9 mouse cellular contexts compared by ENCODE assay signal in genomic region chr7:44311713-44312304, GRCm38 (mm10). TPM values are rescaled to one million over a fixed set of nuclear protein-coding genes. Genes with fewer than 3 reads are reported as not detected.
DNase-seq lines count a peak whose midpoint lies in the region; ATAC-seq lines count a peak whose summit lies in the region.
"Had no signal": no experiment of that assay in that cellular context is flagged by ENCODE, and none has a peak within 500 bp of the region (broad histone marks: within the 10 kb centered on the region; RNA-seq: fewer than 3 reads in every experiment).

No protein-coding gene starts in this region.

- peak overlapping the region; percentile 53; the same call in 1 of the 2 replicates for H3K4me3 ChIP-seq in embryonic facial prominence, embryonic 12.5 days
- no peak overlapping the region for H3K4me3 ChIP-seq in kidney, embryonic 14.5 days (ENCODE audit: low read length)

- WGBS in embryonic facial prominence, embryonic 12.5 days, result 18% methylated on average over 6 of the region's 6 CpGs
- 11% methylated on average over 6 of the region's 6 CpGs for WGBS in kidney, embryonic 14.5 days

- H3K36me3 ChIP-seq in embryonic facial prominence, embryonic 12.5 days, result no peaks in the 10 kb centered on the region
- no peaks in the 10 kb centered on the region for H3K36me3 ChIP-seq in kidney, embryonic 14.5 days (ENCODE audit: control insufficient read depth, insufficient read depth, low read length)

- peaks cover 12% of the 10 kb centered on the region for H3K4me1 ChIP-seq in embryonic facial prominence, embryonic 12.5 days
- H3K4me1 ChIP-seq in kidney, embryonic 14.5 days (ENCODE audit: control insufficient read depth, insufficient read depth, low read length), result peaks cover 25% of the 10 kb centered on the region

- H3K27ac ChIP-seq in embryonic facial prominence, embryonic 12.5 days, result no peak overlapping the region
- H3K27ac ChIP-seq in kidney, embryonic 14.5 days (ENCODE audit: low read depth, low read length), result no peak overlapping the region

- no peak overlapping the region for H3K9ac ChIP-seq in embryonic facial prominence, embryonic 12.5 days
- no peak overlapping the region for H3K9ac ChIP-seq in kidney, embryonic 14.5 days (ENCODE audit: low read depth, low read length)

- no peaks in the 10 kb centered on the region for H3K9me3 ChIP-seq in embryonic facial prominence, embryonic 12.5 days
- H3K9me3 ChIP-seq in kidney, embryonic 14.5 days (ENCODE audit: control insufficient read depth, low read length), result no peaks in the 10 kb centered on the region

- ATAC-seq in embryonic facial prominence, embryonic 12.5 days (ENCODE audit: insufficient number of reproducible peaks, insufficient read depth, low FRiP score, low TSS enrichment), result no peak
- ATAC-seq in kidney, embryonic 14.5 days (ENCODE audit: low FRiP score, low TSS enrichment), result no peak

- H3K4me2 ChIP-seq in embryonic facial prominence, embryonic 12.5 days (replicated peaks), result peak overlapping the region; percentile 97
- peak overlapping the region; percentile 86 for H3K4me2 ChIP-seq in kidney, embryonic 14.5 days (replicated peaks; ENCODE audit: low read depth, low read length)

- H3K27me3 ChIP-seq in embryonic facial prominence, embryonic 12.5 days, result peaks cover 50% of the 10 kb centered on the region
- H3K27me3 ChIP-seq in kidney, embryonic 14.5 days (ENCODE audit: control insufficient read depth, insufficient read depth, low read length), result peaks cover 11% of the 10 kb centered on the region

- peak; percentile 31 for DNase-seq in kidney, adult 9 months
- DNase-seq in kidney, adult 18-20 months, result no peak
- DNase-seq in natural killer cell, adult 2 months (ENCODE audit: low spot score in 2 of 2), result peak; percentile 38 to 84
- DNase-seq in urinary bladder, postnatal 14 days (ENCODE audit: low spot score), result no peak
- DNase-seq in right cerebral cortex, postnatal 25 days, result no peak
- no peak for DNase-seq in heart, postnatal 4 days

RNA-seq across cellular contexts. Expression of gene Shank1, which starts 1.8 kb away (rescaled TPM):
- 2.4 and 3.8 TPM in 2 replicates for polyA plus RNA-seq in embryonic facial prominence, embryonic 12.5 days (2016; fragmentation: Nextera tagmentation; extraction: Ambion mirVana)
- 1.3 and 1.9 TPM in 2 replicates for polyA plus RNA-seq in kidney, embryonic 14.5 days (2014; fragmentation: Nextera tagmentation; extraction: Ambion mirVana)
- 1 to 10 TPM; 3.5 to 4.6 TPM for total RNA-seq in heart, postnatal 4 days (2021)

RNA-seq across cellular contexts. Expression of gene Clec11a, which starts 5.1 kb away (rescaled TPM):
- polyA plus RNA-seq in embryonic facial prominence, embryonic 12.5 days (2016; fragmentation: Nextera tagmentation; extraction: Ambion mirVana), result 1.9 and 2.3 TPM in 2 replicates
- 3.4 TPM in 2 replicates for polyA plus RNA-seq in kidney, embryonic 14.5 days (2014; fragmentation: Nextera tagmentation; extraction: Ambion mirVana)
- total RNA-seq in heart, postnatal 4 days (2021), result under 1 TPM; 0.71 to 0.92 TPM

RNA-seq across cellular contexts. Expression of gene Gm15517, which starts 50.6 kb away (rescaled TPM):
- polyA plus RNA-seq in embryonic facial prominence, embryonic 12.5 days (2016; fragmentation: Nextera tagmentation; extraction: Ambion mirVana), result not detected in 2 replicates
- polyA plus RNA-seq in kidney, embryonic 14.5 days (2014; fragmentation: Nextera tagmentation; extraction: Ambion mirVana), result not detected in 2 replicates
- total RNA-seq in heart, postnatal 4 days (2021), result not detected

RNA-seq across cellular contexts. Expression of gene Acp4, which starts 54.6 kb away (rescaled TPM):
- polyA plus RNA-seq in embryonic facial prominence, embryonic 12.5 days (2016; fragmentation: Nextera tagmentation; extraction: Ambion mirVana), result 0.10 TPM in 1 of 2 replicates, not detected in the other
- polyA plus RNA-seq in kidney, embryonic 14.5 days (2014; fragmentation: Nextera tagmentation; extraction: Ambion mirVana), result not detected in 2 replicates
- total RNA-seq in heart, postnatal 4 days (2021), result not detected
- polyA plus RNA-seq: gonadal fat pad, adult 2 months had no signal

Comparison
In these comparisons a context has a peak if more than half of its experiments do, and no peak if none do; other contexts are left out.
1. DNase-seq: peak in kidney, adult 9 months (single experiment) and natural killer cell, adult 2 months (2 of 2); none in kidney, adult 18-20 months (single experiment), urinary bladder, postnatal 14 days (single experiment), right cerebral cortex, postnatal 25 days (single experiment) and heart, postnatal 4 days (single experiment).